Mouse (Mus musculus) bone marrow, adult 2 months (tissue): ENCODE measurements around the gene Prlh.

Source experiments
- CTCF ChIP-seq: fragments of 200-500 bp; IDR thresholded peaks from 2 replicates; pipeline ENCODE4 v1.5.1; 2011; ENCODE audit warnings: low read length, control low read depth; ENCODE audit not compliant: control insufficient read depth, insufficient read depth
- POLR2A ChIP-seq: fragments of 200-500 bp; IDR thresholded peaks from 2 replicates; pipeline ENCODE4 v1.6.1; 2011; ENCODE audit warnings: low read depth, mild to moderate bottlenecking, control low read depth, low read length, borderline replicate concordance; ENCODE audit not compliant: control insufficient read depth

DNA sequence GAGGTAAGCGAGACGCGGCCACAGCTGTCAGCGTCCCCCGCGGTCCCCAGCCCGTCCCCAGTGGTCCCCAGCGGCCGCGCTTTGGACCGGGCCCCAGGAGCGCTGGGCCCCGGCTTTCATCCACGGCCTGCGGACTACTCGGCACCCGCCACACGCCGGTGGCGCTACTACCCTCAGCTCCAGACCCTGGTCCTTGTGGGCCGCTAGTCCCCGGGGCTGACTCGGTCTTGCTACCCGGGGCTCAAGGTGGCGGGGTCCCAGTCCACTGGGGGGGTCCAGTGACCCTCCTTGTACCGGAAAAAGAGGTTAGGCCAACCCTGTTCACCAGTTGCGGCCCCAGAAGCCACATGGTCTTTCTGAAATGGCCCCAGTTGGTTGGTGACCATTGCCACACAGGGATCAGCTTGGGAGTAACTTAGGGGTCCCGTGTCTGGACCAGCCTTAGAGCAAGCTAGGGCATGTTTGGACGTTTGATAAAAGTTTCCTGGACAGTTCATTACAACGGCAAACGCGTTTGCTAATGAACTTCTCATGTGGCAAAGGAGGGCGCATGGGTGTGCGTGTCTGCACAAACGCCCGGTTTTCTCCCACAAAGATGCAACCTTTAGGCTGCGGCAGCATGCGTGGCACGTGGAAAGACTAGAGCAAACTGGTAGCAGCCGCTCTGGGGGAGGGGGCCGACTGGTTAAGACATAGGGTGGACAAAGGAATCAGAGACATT lies 46.1 kb downstream of the Prlh start:
- TF ChIP-seq CTCF (no peak), POLR2A (no peak)
